Comparison of ENCODE assay signal across 8 mouse cellular contexts in the genomic region with DNA sequence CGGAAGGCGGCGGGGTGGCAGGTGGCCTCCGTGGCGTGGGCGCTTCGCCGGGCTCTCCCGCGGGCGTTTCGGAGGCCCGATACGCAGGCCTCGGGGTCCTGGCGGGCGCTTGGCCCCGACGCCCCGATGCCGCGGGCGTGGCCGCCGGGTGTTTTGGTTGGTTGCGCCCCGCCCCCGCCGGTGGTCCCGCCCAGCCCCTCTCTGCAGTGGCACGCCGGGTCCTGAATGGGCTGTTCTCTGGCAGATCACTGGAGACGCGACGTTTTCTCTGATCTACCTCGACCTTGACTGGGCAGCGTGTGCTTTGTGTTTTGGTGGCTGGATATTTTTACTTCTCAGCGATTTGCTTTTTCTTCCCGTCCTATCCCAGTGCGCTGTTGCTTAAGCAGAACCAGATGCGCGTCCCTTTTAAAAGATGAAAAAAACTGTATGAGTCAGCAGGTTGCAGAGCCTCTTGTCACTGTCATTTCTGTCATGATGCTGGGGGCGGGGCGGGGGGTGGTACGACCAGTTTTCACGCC. TPM values are rescaled to one million over a fixed set of nuclear protein-coding genes. Genes with fewer than 3 reads are reported as not detected.
DNase-seq lines count a peak whose midpoint lies in the region; ATAC-seq and TF ChIP-seq lines count a peak whose summit lies in the region.

No protein-coding gene starts in this region.

- H3K36me3 ChIP-seq in intestine, embryonic 14.5 days (ENCODE audit: control insufficient read depth, insufficient read depth, low read length) = no peaks in the 10 kb centered on the region
- H3K36me3 ChIP-seq in midbrain, embryonic 16.5 days (ENCODE audit: control insufficient read depth, insufficient read depth, low read length) = no peaks in the 10 kb centered on the region
- no peaks in the 10 kb centered on the region for H3K36me3 ChIP-seq in stomach, postnatal 0 days (ENCODE audit: control insufficient read depth, insufficient read depth, low read length)

- ATAC-seq in intestine, embryonic 14.5 days (replicated peaks; ENCODE audit: low FRiP score, low TSS enrichment, low read depth) = peak; percentile 90
- ATAC-seq in midbrain, embryonic 16.5 days = peak; percentile 88
- ATAC-seq in stomach, postnatal 0 days (ENCODE audit: low FRiP score, low TSS enrichment) = peak; percentile 83

- no peaks in the 10 kb centered on the region for H3K27me3 ChIP-seq in intestine, embryonic 14.5 days (replicated peaks; ENCODE audit: control insufficient read depth, insufficient read depth, low read length)
- no peaks in the 10 kb centered on the region for H3K27me3 ChIP-seq in midbrain, embryonic 16.5 days (ENCODE audit: control insufficient read depth, insufficient read depth, low read depth, low read length)
- no peaks in the 10 kb centered on the region for H3K27me3 ChIP-seq in stomach, postnatal 0 days (ENCODE audit: control insufficient read depth, insufficient read depth, low read length)

- H3K9me3 ChIP-seq in intestine, embryonic 14.5 days (ENCODE audit: control insufficient read depth, low read length) = no peaks in the 10 kb centered on the region
- no peaks in the 10 kb centered on the region for H3K9me3 ChIP-seq in midbrain, embryonic 16.5 days (replicated peaks; ENCODE audit: control insufficient read depth, low read length, poor library complexity, severe bottlenecking)
- H3K9me3 ChIP-seq in stomach, postnatal 0 days (ENCODE audit: control insufficient read depth, low read length) = no peaks in the 10 kb centered on the region

- no peak for TF ChIP-seq CTCF in cortical plate, adult 2 months (IDR thresholded peaks at IDR 0.05; ENCODE audit: extremely low read depth, insufficient read depth, low read length)
- TF ChIP-seq CTCF in stomach, postnatal 0 days (IDR thresholded peaks at IDR 0.05; ENCODE audit: low read depth) = no peak

- no peaks in the 10 kb centered on the region for H3K4me1 ChIP-seq in cortical plate, adult 2 months (ENCODE audit: control insufficient read depth, insufficient read depth, low read length)
- H3K4me1 ChIP-seq in intestine, embryonic 14.5 days (replicated peaks; ENCODE audit: control insufficient read depth, insufficient read depth, low read length) = 0 out of 2 replicates have a peak, but pooled peaks cover 5% of the 10 kb centered on the region
- peaks cover 10% of the 10 kb centered on the region for H3K4me1 ChIP-seq in midbrain, embryonic 16.5 days (ENCODE audit: control insufficient read depth, insufficient read depth, low read length)
- peaks cover 3% of the 10 kb centered on the region; the same call in 1 of the 2 replicates for H3K4me1 ChIP-seq in stomach, postnatal 0 days (replicated peaks; ENCODE audit: control insufficient read depth, insufficient read depth)

- under 1% methylated on average over 42 of the region's 46 CpGs for WGBS in intestine, embryonic 14.5 days
- 1% methylated on average over 44 of the region's 46 CpGs for WGBS in midbrain, embryonic 16.5 days
- under 1% methylated on average over 41 of the region's 46 CpGs for WGBS in stomach, postnatal 0 days

- peak overlapping the region; percentile 81 for H3K27ac ChIP-seq in cortical plate, adult 2 months (ENCODE audit: insufficient read depth, low read length)
- H3K27ac ChIP-seq in intestine, embryonic 14.5 days (ENCODE audit: low read depth) = peak overlapping the region; percentile 93
- peak overlapping the region; percentile 96 for H3K27ac ChIP-seq in midbrain, embryonic 16.5 days (ENCODE audit: low read length)
- peak overlapping the region; percentile 100 for H3K27ac ChIP-seq in stomach, postnatal 0 days (replicated peaks)

- peak overlapping the region; percentile 77 for H3K9ac ChIP-seq in intestine, embryonic 14.5 days (ENCODE audit: low read length)
- peak overlapping the region; percentile 94 for H3K9ac ChIP-seq in midbrain, embryonic 16.5 days (ENCODE audit: low read depth, low read length)
- H3K9ac ChIP-seq in stomach, postnatal 0 days (ENCODE audit: low read length) = peak overlapping the region; percentile 95

- peak; percentile 49 for TF ChIP-seq POLR2A in cortical plate, adult 2 months (IDR thresholded peaks at IDR 0.05; ENCODE audit: extremely low read depth, insufficient read depth, low read length)

- peak overlapping the region; percentile 70 for H3K4me2 ChIP-seq in intestine, embryonic 14.5 days (ENCODE audit: low read length)
- H3K4me2 ChIP-seq in midbrain, embryonic 16.5 days (ENCODE audit: low read length) = peak overlapping the region; percentile 78
- H3K4me2 ChIP-seq in stomach, postnatal 0 days (replicated peaks; ENCODE audit: low read depth) = peak overlapping the region; percentile 69

- DNase-seq in urinary bladder, postnatal 10 days (ENCODE audit: low spot score) = peak; percentile 29
- DNase-seq in urinary bladder, adult 2 months (ENCODE audit: low spot score) = no peak
- peak; percentile 82 for DNase-seq in gastrocnemius, postnatal 10 days
- DNase-seq in intestine, embryonic 14.5 days (ENCODE audit: low spot score) = peak; percentile 93
- peak; percentile 89 for DNase-seq in liver
- DNase-seq in stomach, postnatal 0 days (ENCODE audit: low spot score) = peak; percentile 63

- no peak for TF ChIP-seq EP300 in stomach, postnatal 0 days (optimal IDR thresholded peaks at IDR 0.05)

- peak overlapping the region; percentile 49 for H3K4me3 ChIP-seq in cortical plate, adult 2 months (ENCODE audit: insufficient read depth, low read length)
- H3K4me3 ChIP-seq in intestine, embryonic 14.5 days (ENCODE audit: low read depth, low read length) = peak overlapping the region; percentile 52
- H3K4me3 ChIP-seq in midbrain, embryonic 16.5 days (ENCODE audit: low read depth, low read length) = peak overlapping the region; percentile 84
- peak overlapping the region; percentile 86 for H3K4me3 ChIP-seq in stomach, postnatal 0 days (ENCODE audit: low read depth, low read length)

RNA-seq across cellular contexts. Expression of gene Pnpla8, which starts 48.2 kb away (rescaled TPM):
- 46.2 and 48.0 TPM in 2 replicates for polyA plus RNA-seq in urinary bladder, adult 2 months (2012; rRNA removed)
- 85.4 and 90.8 TPM in 2 replicates for polyA plus RNA-seq in cortical plate, adult 2 months (2012; rRNA removed)
- 10 to 100 TPM; 58.3 to 68.8 TPM for total RNA-seq in gastrocnemius, postnatal 10 days (2021)
- polyA plus RNA-seq in intestine, embryonic 14.5 days (2014; fragmentation: Nextera tagmentation; extraction: Ambion mirVana) = 46.4 and 48.2 TPM in 2 replicates
- polyA plus RNA-seq in midbrain, embryonic 16.5 days (2015; fragmentation: Nextera tagmentation; extraction: Ambion mirVana) = 143 and 153 TPM in 2 replicates
- polyA plus RNA-seq in stomach, postnatal 0 days (2015; fragmentation: Nextera tagmentation; extraction: Ambion mirVana) = 53.5 and 56.7 TPM in 2 replicates

RNA-seq across cellular contexts. Expression of gene Dnajb9, which starts 59.2 kb away (rescaled TPM):
- 17.3 and 20.5 TPM in 2 replicates for polyA plus RNA-seq in urinary bladder, adult 2 months (2012; rRNA removed)
- polyA plus RNA-seq in cortical plate, adult 2 months (2012; rRNA removed) = 25.0 and 25.2 TPM in 2 replicates
- 10 to 100 TPM; 15.5 to 17.7 TPM for total RNA-seq in gastrocnemius, postnatal 10 days (2021)
- polyA plus RNA-seq in intestine, embryonic 14.5 days (2014; fragmentation: Nextera tagmentation; extraction: Ambion mirVana) = 18.8 and 19.0 TPM in 2 replicates
- 35.4 and 36.6 TPM in 2 replicates for polyA plus RNA-seq in midbrain, embryonic 16.5 days (2015; fragmentation: Nextera tagmentation; extraction: Ambion mirVana)
- polyA plus RNA-seq in stomach, postnatal 0 days (2015; fragmentation: Nextera tagmentation; extraction: Ambion mirVana) = 30.1 and 36.3 TPM in 2 replicates

RNA-seq across cellular contexts. Expression of gene Nrcam, which starts 59.3 kb away (rescaled TPM):
- 0.29 and 0.35 TPM in 2 replicates for polyA plus RNA-seq in urinary bladder, adult 2 months (2012; rRNA removed)
- polyA plus RNA-seq in cortical plate, adult 2 months (2012; rRNA removed) = 178 and 188 TPM in 2 replicates
- 1 to 10 TPM; 3.6 to 4.7 TPM for total RNA-seq in gastrocnemius, postnatal 10 days (2021)
- polyA plus RNA-seq in intestine, embryonic 14.5 days (2014; fragmentation: Nextera tagmentation; extraction: Ambion mirVana) = 5.2 and 6.5 TPM in 2 replicates
- 148 and 160 TPM in 2 replicates for polyA plus RNA-seq in midbrain, embryonic 16.5 days (2015; fragmentation: Nextera tagmentation; extraction: Ambion mirVana)
- 1.2 and 1.6 TPM in 2 replicates for polyA plus RNA-seq in stomach, postnatal 0 days (2015; fragmentation: Nextera tagmentation; extraction: Ambion mirVana)

Comparison
In these comparisons a context has a peak if more than half of its experiments do, and no peak if none do; other contexts are left out.
1. RNA of gene Nrcam, which starts 59.3 kb away (polyA plus RNA-seq): 178 to 188 TPM in cortical plate, adult 2 months and 148 to 160 TPM in midbrain, embryonic 16.5 days; 5.2 to 6.5 TPM in intestine, embryonic 14.5 days, 1.2 to 1.6 TPM in stomach, postnatal 0 days and 0.29 to 0.35 TPM in urinary bladder, adult 2 months; every median in the first group is over 10 times any median in the second.
2. Peak in every context shown above with its lines, with median percentiles within 50 percentile points of each other: H3K27ac ChIP-seq, H3K4me3 ChIP-seq, ATAC-seq, H3K4me2 ChIP-seq and H3K9ac ChIP-seq.